13 mouse cellular contexts compared by ENCODE assay signal in the genomic region with DNA sequence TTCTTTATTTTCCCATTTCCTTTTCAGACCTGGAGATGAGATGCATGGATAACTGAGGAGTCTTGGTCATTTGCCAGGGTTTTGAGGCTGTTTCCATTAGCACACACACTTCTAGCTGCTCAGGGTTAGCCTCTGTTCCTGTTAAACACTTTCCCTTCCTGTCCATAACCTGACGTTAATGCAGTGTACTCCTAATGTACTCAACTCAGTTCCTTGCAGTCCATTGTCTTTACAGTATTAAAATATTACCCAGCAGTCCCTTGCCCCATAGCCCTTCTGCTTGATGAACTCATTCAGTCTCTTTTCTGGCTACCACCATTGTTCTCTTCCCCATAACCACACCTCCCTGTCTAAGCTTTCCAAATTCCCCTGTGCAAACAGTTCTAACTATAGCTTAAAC.
"Had no signal": no experiment of that assay in that cellular context is flagged by ENCODE, and none has a peak within 500 bp of the region (broad histone marks: within the 10 kb centered on the region; RNA-seq: fewer than 3 reads in every experiment).

No protein-coding gene starts in this region.

- H3K4me3 ChIP-seq: limb, embryonic 12.5 days; midbrain, embryonic 10.5 days; myocyte; neural tube, embryonic 15.5 days had no signal

- H3K27me3 ChIP-seq: limb, embryonic 12.5 days; neural tube, embryonic 15.5 days had no signal

- H3K27ac ChIP-seq: limb, embryonic 12.5 days; liver, embryonic 14.5 days; midbrain, embryonic 10.5 days; neural tube, embryonic 15.5 days had no signal

- DNase-seq: kidney, adult 18-20 months; kidney, postnatal 25 days; layer of hippocampus, postnatal 36 days; lung, adult 18-20 months; lung, postnatal 36 days; midbrain, embryonic 14.5 days; thymus, postnatal 36 days had no signal

- H3K9ac ChIP-seq: limb, embryonic 12.5 days; liver, embryonic 14.5 days; neural tube, embryonic 15.5 days had no signal

- ATAC-seq: inflammation-experienced regulatory T-cells, adult 6 months had no signal

- H3K4me1 ChIP-seq: limb, embryonic 12.5 days; midbrain, embryonic 10.5 days; neural tube, embryonic 15.5 days had no signal

- H3K9me3 ChIP-seq: limb, embryonic 12.5 days; midbrain, embryonic 10.5 days; neural tube, embryonic 15.5 days had no signal

- H3K4me2 ChIP-seq: limb, embryonic 12.5 days; neural tube, embryonic 15.5 days had no signal

- H3K36me3 ChIP-seq: limb, embryonic 12.5 days; midbrain, embryonic 10.5 days; neural tube, embryonic 15.5 days had no signal
